Mouse (Mus musculus): Measurements from ENCODE around the gene Map1a. TPM values are rescaled to one million over a fixed set of nuclear protein-coding genes. Genes with fewer than 3 reads are reported as not detected.

Gene Map1a
- polyA plus RNA-seq, 1 experiment from 2014 or later, result 13.3 TPM

DNA sequence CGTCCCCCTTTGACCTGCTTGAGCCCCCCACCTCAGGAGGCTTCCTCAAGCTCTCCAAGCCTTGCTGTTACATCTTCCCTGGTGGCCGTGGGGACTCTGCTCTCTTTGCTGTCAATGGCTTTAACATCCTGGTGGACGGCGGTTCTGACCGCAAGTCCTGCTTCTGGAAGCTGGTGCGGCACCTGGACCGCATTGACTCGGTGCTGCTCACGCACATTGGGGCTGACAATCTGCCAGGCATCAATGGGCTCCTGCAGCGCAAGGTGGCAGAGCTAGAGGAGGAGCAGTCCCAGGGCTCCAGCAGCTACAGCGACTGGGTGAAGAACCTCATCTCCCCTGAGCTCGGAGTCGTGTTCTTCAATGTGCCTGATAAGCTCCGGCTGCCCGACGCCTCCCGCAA is 10.1 kb downstream of the Map1a start:
- H3K9ac ChIP-seq (replicated peaks; ENCODE audit: low read depth, low read length), result no peak overlapping the region
- H3K4me1 ChIP-seq (replicated peaks; ENCODE audit: control insufficient read depth, insufficient read depth, low read length), result peaks cover 27% of the 10 kb centered on the region
- H3K27me3 ChIP-seq (replicated peaks; ENCODE audit: control insufficient read depth, insufficient read depth, low read length), result no peaks in the 10 kb centered on the region
- no peak overlapping the region for H3K4me2 ChIP-seq (ENCODE audit: low read length)
- no peak overlapping the region for H3K4me3 ChIP-seq (replicated peaks; ENCODE audit: low read length)
- no peak for ATAC-seq
- 88% methylated on average over 17 of the region's 17 CpGs for WGBS
- no peaks in the 10 kb centered on the region for H3K9me3 ChIP-seq (ENCODE audit: control insufficient read depth, low read length)
- no peak overlapping the region for H3K27ac ChIP-seq (ENCODE audit: low read length)
- H3K36me3 ChIP-seq (ENCODE audit: control insufficient read depth, insufficient read depth), result peaks cover 8% of the 10 kb centered on the region

DNA sequence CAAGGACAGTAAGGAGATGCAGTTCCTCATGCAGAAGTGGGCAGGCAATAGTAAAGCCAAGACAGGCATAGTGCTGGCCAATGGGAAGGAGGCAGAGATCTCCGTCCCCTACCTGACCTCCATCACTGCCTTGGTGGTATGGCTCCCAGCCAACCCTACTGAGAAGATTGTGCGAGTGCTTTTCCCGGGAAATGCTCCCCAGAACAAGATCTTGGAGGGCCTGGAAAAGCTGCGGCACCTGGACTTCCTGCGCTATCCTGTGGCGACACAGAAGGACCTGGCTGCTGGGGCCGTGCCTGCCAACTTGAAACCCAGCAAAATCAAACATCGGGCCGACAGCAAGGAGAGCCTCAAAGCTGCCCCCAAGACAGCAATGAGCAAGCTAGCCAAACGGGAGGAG is 10.6 kb downstream of the Map1a start:
- Histone ChIP-seq H3K36me3 (ENCODE audit: control insufficient read depth, insufficient read depth) (peaks cover 8% of the 10 kb centered on the region), H3K4me2 (ENCODE audit: low read length) (no peak overlapping the region), H3K27ac (ENCODE audit: low read length) (no peak overlapping the region)

GRCm38 (mm10) chr2:121308997-121309416 is 19.6 kb downstream of the Map1a start:
- Histone ChIP-seq H3K4me1 (replicated peaks; ENCODE audit: control insufficient read depth, insufficient read depth, low read length) (no peaks in the 10 kb centered on the region), H3K9ac (replicated peaks; ENCODE audit: low read depth, low read length) (no peak overlapping the region), H3K27ac (ENCODE audit: low read length) (no peak overlapping the region), H3K36me3 (ENCODE audit: control insufficient read depth, insufficient read depth) (0 out of 2 replicates have a peak, but pooled peaks cover 5% of the 10 kb centered on the region), H3K4me3 (replicated peaks; ENCODE audit: low read length) (no peak overlapping the region), H3K27me3 (replicated peaks; ENCODE audit: control insufficient read depth, insufficient read depth, low read length) (no peaks in the 10 kb centered on the region), H3K9me3 (ENCODE audit: control insufficient read depth, low read length) (no peaks in the 10 kb centered on the region), H3K4me2 (ENCODE audit: low read length) (no peak overlapping the region)
- no peak for ATAC-seq
- WGBS, result 49% methylated on average over 5 of the region's 5 CpGs

More for the DNA sequence above, 10.6 kb downstream of the Map1a start:
- WGBS, result 89% methylated on average over 10 of the region's 10 CpGs
- H3K9me3 ChIP-seq (ENCODE audit: control insufficient read depth, low read length), result no peaks in the 10 kb centered on the region
- no peak overlapping the region for H3K4me3 ChIP-seq (replicated peaks; ENCODE audit: low read length)
- H3K27me3 ChIP-seq (replicated peaks; ENCODE audit: control insufficient read depth, insufficient read depth, low read length), result no peaks in the 10 kb centered on the region
- no peak for ATAC-seq
- peaks cover 22% of the 10 kb centered on the region for H3K4me1 ChIP-seq (replicated peaks; ENCODE audit: control insufficient read depth, insufficient read depth, low read length)
- no peak overlapping the region for H3K9ac ChIP-seq (replicated peaks; ENCODE audit: low read depth, low read length)

GRCm38 (mm10) chr2:121316278-121316677 is 26.9 kb downstream of the Map1a start:
- Histone ChIP-seq H3K4me2 (ENCODE audit: low read length) (no peak overlapping the region), H3K9ac (replicated peaks; ENCODE audit: low read depth, low read length) (no peak overlapping the region), H3K27ac (ENCODE audit: low read length) (no peak overlapping the region), H3K9me3 (ENCODE audit: control insufficient read depth, low read length) (no peaks in the 10 kb centered on the region), H3K4me3 (replicated peaks; ENCODE audit: low read length) (no peak overlapping the region), H3K27me3 (replicated peaks; ENCODE audit: control insufficient read depth, insufficient read depth, low read length) (no peaks in the 10 kb centered on the region), H3K4me1 (replicated peaks; ENCODE audit: control insufficient read depth, insufficient read depth, low read length) (no peaks in the 10 kb centered on the region), H3K36me3 (ENCODE audit: control insufficient read depth, insufficient read depth) (no peaks in the 10 kb centered on the region)
- no peak for ATAC-seq
- WGBS, result 85% methylated on average over 8 of the region's 8 CpGs

DNA sequence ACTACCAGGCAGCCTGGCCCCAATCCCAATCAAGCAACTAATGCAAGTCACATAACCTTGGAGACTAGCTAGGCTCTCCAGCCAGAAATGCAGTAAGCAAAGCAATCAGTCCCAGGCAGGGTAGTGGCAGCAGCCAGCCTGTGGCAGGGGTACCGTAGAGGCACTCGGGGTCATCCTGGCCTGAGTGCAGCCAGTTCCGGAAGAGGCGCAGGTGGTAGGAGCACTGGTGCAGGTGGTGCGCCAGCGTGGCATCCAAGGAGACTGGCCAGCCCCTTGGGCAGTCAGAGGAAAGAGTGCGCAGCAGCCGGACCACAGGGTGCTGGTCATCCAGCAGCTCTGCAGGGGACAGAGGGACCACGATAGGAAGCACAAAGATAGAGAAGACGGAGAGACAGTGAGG is 33.6 kb downstream of the Map1a start:
- H3K4me3 ChIP-seq (replicated peaks; ENCODE audit: low read length), result no peak overlapping the region
- 93% methylated on average over 10 of the region's 10 CpGs for WGBS
- no peak overlapping the region for H3K9ac ChIP-seq (replicated peaks; ENCODE audit: low read depth, low read length)
- H3K4me2 ChIP-seq (ENCODE audit: low read length), result no peak overlapping the region
- no peaks in the 10 kb centered on the region for H3K9me3 ChIP-seq (ENCODE audit: control insufficient read depth, low read length)
- H3K27ac ChIP-seq (ENCODE audit: low read length), result no peak overlapping the region
- no peak for ATAC-seq
- H3K36me3 ChIP-seq (ENCODE audit: control insufficient read depth, insufficient read depth), result no peaks in the 10 kb centered on the region
- no peaks in the 10 kb centered on the region for H3K4me1 ChIP-seq (replicated peaks; ENCODE audit: control insufficient read depth, insufficient read depth, low read length)
- no peaks in the 10 kb centered on the region for H3K27me3 ChIP-seq (replicated peaks; ENCODE audit: control insufficient read depth, insufficient read depth, low read length)

- Histone ChIP-seq H3K4me1 (replicated peaks; ENCODE audit: control insufficient read depth, insufficient read depth, low read length) (no peaks in the 10 kb centered on the region), H3K4me3 (replicated peaks; ENCODE audit: low read length) (no peak overlapping the region), H3K9me3 (ENCODE audit: control insufficient read depth, low read length) (no peaks in the 10 kb centered on the region), H3K4me2 (ENCODE audit: low read length) (no peak overlapping the region), H3K36me3 (ENCODE audit: control insufficient read depth, insufficient read depth) (no peaks in the 10 kb centered on the region), H3K9ac (replicated peaks; ENCODE audit: low read depth, low read length) (no peak overlapping the region), H3K27me3 (replicated peaks; ENCODE audit: control insufficient read depth, insufficient read depth, low read length) (no peaks in the 10 kb centered on the region), H3K27ac (ENCODE audit: low read length) (no peak overlapping the region)
- WGBS, result 84% methylated on average over 10 of the region's 10 CpGs
- ATAC-seq, result no peak
Measured at GRCm38 (mm10) chr2:121323693-121324470, 34.5 kb downstream of the Map1a start.

- Histone ChIP-seq H3K9me3 (ENCODE audit: control insufficient read depth, low read length) (no peaks in the 10 kb centered on the region), H3K4me2 (ENCODE audit: low read length) (no peak overlapping the region), H3K27me3 (replicated peaks; ENCODE audit: control insufficient read depth, insufficient read depth, low read length) (no peaks in the 10 kb centered on the region), H3K36me3 (ENCODE audit: control insufficient read depth, insufficient read depth) (no peaks in the 10 kb centered on the region), H3K9ac (replicated peaks; ENCODE audit: low read depth, low read length) (no peak overlapping the region), H3K27ac (ENCODE audit: low read length) (no peak overlapping the region), H3K4me3 (replicated peaks; ENCODE audit: low read length) (no peak overlapping the region), H3K4me1 (replicated peaks; ENCODE audit: control insufficient read depth, insufficient read depth, low read length) (no peaks in the 10 kb centered on the region)
- no peak for ATAC-seq
- WGBS, result 93% methylated on average over 2 of the region's 2 CpGs
Measured at GRCm38 (mm10) chr2:121329492-121329891, 40.1 kb downstream of the Map1a start.

- no peak overlapping the region for H3K27ac ChIP-seq (ENCODE audit: low read length)
- no peaks in the 10 kb centered on the region for H3K4me1 ChIP-seq (replicated peaks; ENCODE audit: control insufficient read depth, insufficient read depth, low read length)
- no peak overlapping the region for H3K9ac ChIP-seq (replicated peaks; ENCODE audit: low read depth, low read length)
- H3K4me3 ChIP-seq (replicated peaks; ENCODE audit: low read length), result no peak overlapping the region
- peaks cover 2% of the 10 kb centered on the region; the same call in 1 of the 2 replicates for H3K36me3 ChIP-seq (ENCODE audit: control insufficient read depth, insufficient read depth)
- H3K4me2 ChIP-seq (ENCODE audit: low read length), result no peak overlapping the region
- no peaks in the 10 kb centered on the region for H3K27me3 ChIP-seq (replicated peaks; ENCODE audit: control insufficient read depth, insufficient read depth, low read length)
- no peak for ATAC-seq
- no peaks in the 10 kb centered on the region for H3K9me3 ChIP-seq (ENCODE audit: control insufficient read depth, low read length)
Measured at GRCm38 (mm10) chr2:121339057-121339456, 49.7 kb downstream of the Map1a start.

DNA sequence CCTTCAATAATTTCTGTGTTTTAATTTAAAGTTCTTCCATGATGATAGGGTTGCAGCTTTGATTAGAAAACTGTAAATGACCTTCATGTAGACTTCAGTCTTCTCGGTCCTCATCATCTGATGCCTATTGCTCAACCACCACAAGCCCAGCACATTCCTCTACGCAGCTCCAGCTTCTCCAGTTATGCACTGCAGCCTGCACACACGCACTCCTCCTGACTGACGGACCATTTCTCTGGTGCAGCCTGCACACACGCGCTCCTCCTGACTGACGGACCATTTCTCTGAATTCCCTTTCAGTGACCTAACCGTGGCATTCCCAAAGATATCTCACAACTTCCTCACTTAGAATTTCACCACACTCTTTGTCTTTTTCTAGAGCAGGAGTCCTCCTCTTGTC is 63.8 kb downstream of the Map1a start:
- WGBS, result 77% methylated on average over 8 of the region's 8 CpGs
- Histone ChIP-seq H3K27ac (ENCODE audit: low read length) (no peak overlapping the region), H3K4me3 (replicated peaks; ENCODE audit: low read length) (no peak overlapping the region), H3K36me3 (ENCODE audit: control insufficient read depth, insufficient read depth) (no peaks in the 10 kb centered on the region), H3K9me3 (ENCODE audit: control insufficient read depth, low read length) (no peaks in the 10 kb centered on the region), H3K9ac (replicated peaks; ENCODE audit: low read depth, low read length) (no peak overlapping the region), H3K27me3 (replicated peaks; ENCODE audit: control insufficient read depth, insufficient read depth, low read length) (peaks cover 9% of the 10 kb centered on the region), H3K4me2 (ENCODE audit: low read length) (no peak overlapping the region), H3K4me1 (replicated peaks; ENCODE audit: control insufficient read depth, insufficient read depth, low read length) (peaks cover 7% of the 10 kb centered on the region)
- no peak for ATAC-seq

Measured in forebrain, embryonic 16.5 days (tissue).